ENCODE assay signal across 27 mouse cellular contexts in genomic region chr14:79934426-79934825, GRCm38 (mm10). TPM values are rescaled to one million over a fixed set of nuclear protein-coding genes. Genes with fewer than 3 reads are reported as not detected.
A peak's percentile ranks its signal among the peaks of the same experiment; 100 is the strongest.
DNase-seq lines count a peak whose midpoint lies in the region; ATAC-seq and TF ChIP-seq lines count a peak whose summit lies in the region.
"Had no signal": no experiment of that assay in that cellular context is flagged by ENCODE, and none has a peak within 500 bp of the region (broad histone marks: within the 10 kb centered on the region; RNA-seq: fewer than 3 reads in every experiment).

No protein-coding gene starts in this region.

- H3K36me3 ChIP-seq in forebrain, embryonic 13.5 days (ENCODE audit: poor library complexity, severe bottlenecking): no peaks in the 10 kb centered on the region
- H3K36me3 ChIP-seq in forebrain, embryonic 12.5 days (replicated peaks): no peaks in the 10 kb centered on the region
- H3K36me3 ChIP-seq in forebrain, embryonic 15.5 days: no peaks in the 10 kb centered on the region
- H3K36me3 ChIP-seq in forebrain, embryonic 10.5 days (replicated peaks): no peaks in the 10 kb centered on the region
- no peaks in the 10 kb centered on the region for H3K36me3 ChIP-seq in forebrain, postnatal 0 days (ENCODE audit: insufficient read depth)
- H3K36me3 ChIP-seq: embryonic facial prominence, embryonic 13.5 days; embryonic facial prominence, embryonic 15.5 days; G1E had no signal

- no peak overlapping the region for H3K9ac ChIP-seq in forebrain, embryonic 13.5 days
- H3K9ac ChIP-seq in forebrain, embryonic 12.5 days: no peak overlapping the region
- H3K9ac ChIP-seq in forebrain, embryonic 15.5 days (replicated peaks): no peak overlapping the region
- H3K9ac ChIP-seq in forebrain, postnatal 0 days: no peak overlapping the region
- H3K9ac ChIP-seq: embryonic facial prominence, embryonic 13.5 days; embryonic facial prominence, embryonic 15.5 days had no signal

- H3K4me3 ChIP-seq in forebrain, embryonic 13.5 days: no peak overlapping the region
- H3K4me3 ChIP-seq in forebrain, embryonic 12.5 days (replicated peaks): no peak overlapping the region
- no peak overlapping the region for H3K4me3 ChIP-seq in forebrain, embryonic 15.5 days
- no peak overlapping the region for H3K4me3 ChIP-seq in forebrain, embryonic 10.5 days
- H3K4me3 ChIP-seq in forebrain, postnatal 0 days (ENCODE audit: low read depth, low read length): no peak overlapping the region
- H3K4me3 ChIP-seq: embryonic facial prominence, embryonic 13.5 days; embryonic facial prominence, embryonic 15.5 days; erythroblast, embryonic 14.5 days had no signal

- H3K9me3 ChIP-seq in forebrain, embryonic 13.5 days (replicated peaks): no peaks in the 10 kb centered on the region
- H3K9me3 ChIP-seq in forebrain, embryonic 12.5 days: no peaks in the 10 kb centered on the region
- H3K9me3 ChIP-seq in forebrain, embryonic 15.5 days: no peaks in the 10 kb centered on the region
- H3K9me3 ChIP-seq in forebrain, embryonic 10.5 days: no peaks in the 10 kb centered on the region
- H3K9me3 ChIP-seq in forebrain, postnatal 0 days (ENCODE audit: low read length): no peaks in the 10 kb centered on the region
- H3K9me3 ChIP-seq: embryonic facial prominence, embryonic 13.5 days; embryonic facial prominence, embryonic 15.5 days had no signal

- H3K27me3 ChIP-seq in forebrain, embryonic 13.5 days: no peaks in the 10 kb centered on the region
- H3K27me3 ChIP-seq in forebrain, embryonic 12.5 days: no peaks in the 10 kb centered on the region
- no peaks in the 10 kb centered on the region for H3K27me3 ChIP-seq in forebrain, embryonic 15.5 days
- no peaks in the 10 kb centered on the region for H3K27me3 ChIP-seq in forebrain, embryonic 10.5 days (ENCODE audit: poor library complexity, severe bottlenecking)
- no peaks in the 10 kb centered on the region for H3K27me3 ChIP-seq in forebrain, postnatal 0 days (ENCODE audit: insufficient read depth, low read length)
- H3K27me3 ChIP-seq: CH12.LX; embryonic facial prominence, embryonic 13.5 days; embryonic facial prominence, embryonic 15.5 days had no signal

- no peak overlapping the region for H3K4me2 ChIP-seq in forebrain, embryonic 13.5 days
- H3K4me2 ChIP-seq in forebrain, embryonic 12.5 days: no peak overlapping the region
- no peak overlapping the region for H3K4me2 ChIP-seq in forebrain, embryonic 15.5 days (replicated peaks)
- H3K4me2 ChIP-seq in forebrain, postnatal 0 days (ENCODE audit: low read depth): no peak overlapping the region
- H3K4me2 ChIP-seq: embryonic facial prominence, embryonic 13.5 days; embryonic facial prominence, embryonic 15.5 days had no signal

- no peak for TF ChIP-seq CTCF in forebrain, postnatal 0 days (IDR thresholded peaks at IDR 0.05; ENCODE audit: low read depth)

- no peak for DNase-seq in forebrain, embryonic 10.5 days (ENCODE audit: extremely low spot score, low spot score)
- no peak for DNase-seq in forebrain, postnatal 0 days
- DNase-seq in gastrocnemius, adult 18-20 months (ENCODE audit: low spot score): no peak
- no peak for DNase-seq in heart, adult 11 months
- DNase-seq: adrenal gland, adult 8-10 months; adrenal gland, postnatal 14 days; adrenal gland, postnatal 36 days; B cell, adult 2 months; cerebellum, adult 11 months; cerebellum, adult 18-20 months; cerebellum, adult 8-10 months; cerebellum, adult 9-11 months; cerebellum, postnatal 14 days; cerebellum, postnatal 36 days; embryo, embryonic 11 days had no signal

- peaks cover 11% of the 10 kb centered on the region; the same call in 1 of the 2 replicates for H3K4me1 ChIP-seq in forebrain, embryonic 13.5 days
- 0 out of 2 replicates have a peak, but pooled peaks cover 4% of the 10 kb centered on the region for H3K4me1 ChIP-seq in forebrain, embryonic 12.5 days
- peaks cover 11% of the 10 kb centered on the region for H3K4me1 ChIP-seq in forebrain, embryonic 15.5 days
- H3K4me1 ChIP-seq in forebrain, embryonic 10.5 days: peaks cover 3% of the 10 kb centered on the region; the same call in 1 of the 2 replicates
- peaks cover 7% of the 10 kb centered on the region; the same call in 1 of the 2 replicates for H3K4me1 ChIP-seq in forebrain, postnatal 0 days (ENCODE audit: insufficient read depth)
- H3K4me1 ChIP-seq: embryonic facial prominence, embryonic 13.5 days; embryonic facial prominence, embryonic 15.5 days had no signal

- ATAC-seq in forebrain, embryonic 13.5 days: peak; percentile 48; the same call in 1 of the 2 replicates
- no peak for ATAC-seq in forebrain, embryonic 12.5 days (ENCODE audit: low FRiP score)
- ATAC-seq in forebrain, embryonic 15.5 days (replicated peaks): 0 out of 2 replicates have a peak, but pooled peaks have one; percentile 21
- ATAC-seq in forebrain, postnatal 0 days: peak; percentile 46; the same call in 1 of the 2 replicates
- ATAC-seq: activated CD4-positive, CD25-positive, alpha-beta regulatory T cell, adult 4 months; CD4-positive, CD25-positive, alpha-beta regulatory T cell, adult 4 months; Patski had no signal

- H3K27ac ChIP-seq in forebrain, embryonic 13.5 days: no peak overlapping the region
- H3K27ac ChIP-seq in forebrain, embryonic 12.5 days: no peak overlapping the region
- peak overlapping the region; percentile 49 for H3K27ac ChIP-seq in forebrain, embryonic 15.5 days (replicated peaks)
- H3K27ac ChIP-seq in forebrain, embryonic 10.5 days: no peak overlapping the region
- no peak overlapping the region for H3K27ac ChIP-seq in forebrain, postnatal 0 days (ENCODE audit: low read depth, low read length)
- H3K27ac ChIP-seq: embryonic facial prominence, embryonic 13.5 days; embryonic facial prominence, embryonic 15.5 days had no signal

- 59% methylated on average over 4 of the region's 4 CpGs for WGBS in forebrain, embryonic 13.5 days
- 67% methylated on average over 4 of the region's 4 CpGs for WGBS in forebrain, embryonic 12.5 days
- 35% methylated on average over 4 of the region's 4 CpGs for WGBS in forebrain, embryonic 15.5 days
- WGBS in forebrain, embryonic 10.5 days: 82% methylated on average over 4 of the region's 4 CpGs
- 34% methylated on average over 4 of the region's 4 CpGs for WGBS in forebrain, postnatal 0 days

RNA-seq across cellular contexts. Expression of gene Olfm4, which starts 49.5 kb away (rescaled TPM):
- 0.56 and 0.62 TPM in 2 replicates for polyA plus RNA-seq in forebrain, embryonic 13.5 days (2015; fragmentation: Nextera tagmentation; extraction: Ambion mirVana)
- polyA plus RNA-seq in forebrain, embryonic 12.5 days (2016; fragmentation: Nextera tagmentation; extraction: Ambion mirVana): 0.41 and 0.42 TPM in 2 replicates
- polyA plus RNA-seq in forebrain, embryonic 15.5 days (2015; fragmentation: Nextera tagmentation; extraction: Ambion mirVana): 1.9 and 2.0 TPM in 2 replicates
- polyA plus RNA-seq in forebrain, embryonic 10.5 days (2016; fragmentation: Nextera tagmentation; extraction: Ambion mirVana): 0.16 TPM in 1 of 2 replicates, not detected in the other
- 1.7 and 2.5 TPM in 2 replicates for total RNA-seq in forebrain, postnatal 0 days (2014; rRNA removed)
- 1.7 and 2.3 TPM in 2 replicates for polyA plus RNA-seq in forebrain, postnatal 0 days (2015; fragmentation: Nextera tagmentation; extraction: Ambion mirVana)
- not detected for total RNA-seq in gastrocnemius, adult 18-20 months (2021)
- total RNA-seq: adrenal gland, adult 18-20 months; adrenal gland, adult 8-10 months; adrenal gland, postnatal 36 days had no signal
- polyA plus RNA-seq: activated CD4-positive, CD25-positive, alpha-beta regulatory T cell, adult 4 months; CD4-positive, CD25-positive, alpha-beta regulatory T cell, adult 4 months; erythroblast, embryonic 14.5 days; G1E; Patski had no signal
